Mouse (Mus musculus) hindbrain, embryonic 11.5 days (tissue): ENCODE results near the gene Scn8a. TPM values are rescaled to one million over a fixed set of nuclear protein-coding genes. Genes with fewer than 3 reads are reported as not detected.

Source experiments
- ATAC-seq: fragments of 200-750 bp; cut with Nextera tagmentation; 2 replicates; pipeline ENCODE4 v1.8.0; 2017; ENCODE audit warnings: mild to moderate bottlenecking, moderate TSS enrichment, moderate library complexity; ENCODE audit not compliant: low FRiP score
- DNase-seq: peaks from one replicate; pipeline ENCODE4 v3.0.0-alpha.2; 2015; ENCODE audit warnings: low spot score
- H3K27ac ChIP-seq: fragments of 300-500 bp; sonication (generic); 2 replicates; pipeline ENCODE4 v1.5.1; 2014; ENCODE audit warnings: mild to moderate bottlenecking, low read depth, low read length
- H3K27me3 ChIP-seq: fragments of 300-500 bp; sonication (generic); 2 replicates; pipeline ENCODE4 v1.6.1; 2014; ENCODE audit warnings: mild to moderate bottlenecking, low read length, moderate library complexity, mixed read lengths; ENCODE audit not compliant: control insufficient read depth, insufficient read depth
- H3K36me3 ChIP-seq: fragments of 300-500 bp; sonication (generic); 2 replicates; pipeline ENCODE4 v1.6.1; 2014; ENCODE audit warnings: mild to moderate bottlenecking, low read length, moderate library complexity, mixed read lengths; ENCODE audit not compliant: control insufficient read depth, insufficient read depth
- H3K4me1 ChIP-seq: fragments of 300-500 bp; sonication (generic); replicated peaks from 2 replicates; pipeline ENCODE4 v1.6.1; 2014; ENCODE audit warnings: low read length, mixed read lengths; ENCODE audit not compliant: control insufficient read depth, insufficient read depth
- H3K4me2 ChIP-seq: fragments of 300-500 bp; sonication (generic); replicated peaks from 2 replicates; pipeline ENCODE4 v1.6.1; 2014; ENCODE audit warnings: mild to moderate bottlenecking, low read depth, low read length
- H3K4me3 ChIP-seq: fragments of 300-500 bp; sonication (generic); 2 replicates; pipeline ENCODE4 v1.5.1; 2014; ENCODE audit warnings: low read depth, low read length
- H3K9ac ChIP-seq: fragments of 300-500 bp; sonication (generic); 2 replicates; pipeline ENCODE4 v1.6.1; 2014; ENCODE audit warnings: low read depth, low read length
- H3K9me3 ChIP-seq: fragments of 300-500 bp; sonication (generic); 2 replicates; pipeline ENCODE4 v1.6.1; 2016; ENCODE audit warnings: low read length; ENCODE audit not compliant: control insufficient read depth
- WGBS: fragments of 180-500 bp; shearing (Covaris S2); extraction: QIAGEN DNeasy Blood & Tissue Kit; methylation state at CpG from one replicate; pipeline ENCODE4 v1.1.7; 2014; 5-methylcytosine and 5-hydroxymethylcytosine counted together
- polyA plus RNA-seq: library from polyadenylated mRNA; unstranded; fragments of >200 nt; fragmentation: Nextera tagmentation; extraction: Ambion mirVana; gene quantifications from 2 replicates; pipeline ENCODE4 v1.2.1, GENCODE M21; 2014

Gene Scn8a
- polyA plus RNA-seq, 1 experiment from 2014 or later, result 16.4 TPM

DNA sequence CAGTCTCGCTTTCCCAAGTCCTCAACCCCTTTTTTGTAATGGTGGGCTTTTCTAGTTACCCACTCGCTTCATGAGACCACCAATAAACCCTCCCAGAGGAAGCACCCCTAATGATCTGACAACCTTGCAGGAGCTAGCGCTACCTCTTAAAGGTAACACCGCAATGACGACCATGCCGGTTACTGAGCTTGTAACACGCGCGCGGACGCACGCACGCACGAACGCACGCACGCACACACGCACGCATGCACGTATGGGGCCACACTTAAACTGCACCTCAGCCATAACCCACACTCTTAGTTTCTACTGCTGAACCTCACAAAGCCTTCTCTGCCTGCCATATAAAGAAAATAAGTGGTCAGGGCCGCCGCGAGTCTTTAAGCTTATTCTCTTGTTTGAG is 26.8 kb downstream of the Scn8a start:
- Histone ChIP-seq H3K4me3 (no peak overlapping the region), H3K4me2 (no peak overlapping the region), H3K9me3 (0 out of 2 replicates have a peak, but pooled peaks cover 2% of the 10 kb centered on the region), H3K27ac (no peak overlapping the region), H3K9ac (no peak overlapping the region), H3K27me3 (no peaks in the 10 kb centered on the region), H3K4me1 (no peaks in the 10 kb centered on the region; the same call in 1 of the 2 replicates), H3K36me3 (no peaks in the 10 kb centered on the region)
- DNase-seq (no peak), ATAC-seq (no peak)
- WGBS, result 98% methylated on average over 23 of the region's 23 CpGs

DNA sequence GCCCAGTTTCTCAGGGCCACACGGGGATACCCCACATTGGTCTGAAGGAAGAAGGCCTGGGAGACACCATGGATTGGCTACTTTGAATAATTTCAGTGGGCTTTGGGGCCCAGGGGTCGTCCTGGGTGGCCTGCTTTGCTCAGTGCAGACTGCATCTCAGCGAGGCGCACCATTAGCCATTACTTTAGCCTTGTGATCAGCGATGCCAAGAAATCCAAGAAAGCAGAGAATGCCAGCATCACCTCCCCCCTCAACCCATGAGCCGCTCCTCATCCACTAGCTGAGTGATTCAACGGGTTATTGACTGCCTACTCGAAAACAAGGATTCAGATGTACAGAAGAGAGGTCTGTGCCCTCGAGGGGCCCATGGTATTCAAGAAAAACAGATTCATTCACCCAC is 34.2 kb downstream of the Scn8a start:
- ATAC-seq, result no peak
- H3K27ac ChIP-seq, result no peak overlapping the region

GRCm38 (mm10) chr15:100905006-100905405 is 35.3 kb downstream of the Scn8a start:
- no peak overlapping the region for H3K4me3 ChIP-seq
- no peak overlapping the region for H3K27ac ChIP-seq
- ATAC-seq (no peak), DNase-seq (no peak)
- no peak overlapping the region for H3K4me2 ChIP-seq
- WGBS, result 47% methylated on average over 2 of the region's 2 CpGs
- no peaks in the 10 kb centered on the region for H3K9me3 ChIP-seq
- H3K9ac ChIP-seq, result no peak overlapping the region
- H3K27me3 ChIP-seq, result no peaks in the 10 kb centered on the region
- no peaks in the 10 kb centered on the region for H3K36me3 ChIP-seq
- peaks cover 2% of the 10 kb centered on the region; the same call in 1 of the 2 replicates for H3K4me1 ChIP-seq

More for the DNA sequence above, 34.2 kb downstream of the Scn8a start:
- Histone ChIP-seq H3K9me3 (no peaks in the 10 kb centered on the region), H3K9ac (no peak overlapping the region), H3K4me3 (no peak overlapping the region), H3K27me3 (no peaks in the 10 kb centered on the region), H3K36me3 (no peaks in the 10 kb centered on the region), H3K4me1 (no peaks in the 10 kb centered on the region), H3K4me2 (no peak overlapping the region)
- DNase-seq, result no peak
- 76% methylated on average over 9 of the region's 9 CpGs for WGBS

DNA sequence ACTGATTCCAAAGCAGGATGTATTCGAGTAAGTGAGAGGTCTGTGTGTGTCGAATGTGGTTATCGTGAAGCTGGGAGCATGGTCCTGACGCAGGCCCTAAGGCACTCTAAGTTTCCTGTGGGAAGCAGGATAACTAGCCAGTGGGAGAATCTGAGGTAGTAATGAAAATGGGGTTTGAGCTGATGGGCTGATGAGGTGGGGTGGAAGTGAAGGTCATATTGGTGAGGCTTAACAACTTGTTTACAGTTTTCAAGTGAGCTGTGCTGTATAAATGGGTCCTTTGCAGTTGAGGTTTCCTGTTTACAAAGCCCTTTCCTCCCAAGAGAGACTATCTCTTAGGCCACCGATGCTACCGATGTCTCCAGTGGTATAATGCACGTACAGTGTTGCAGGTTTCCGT is 36.1 kb downstream of the Scn8a start:
- ATAC-seq, result no peak
- no peak overlapping the region for H3K4me3 ChIP-seq

DNA sequence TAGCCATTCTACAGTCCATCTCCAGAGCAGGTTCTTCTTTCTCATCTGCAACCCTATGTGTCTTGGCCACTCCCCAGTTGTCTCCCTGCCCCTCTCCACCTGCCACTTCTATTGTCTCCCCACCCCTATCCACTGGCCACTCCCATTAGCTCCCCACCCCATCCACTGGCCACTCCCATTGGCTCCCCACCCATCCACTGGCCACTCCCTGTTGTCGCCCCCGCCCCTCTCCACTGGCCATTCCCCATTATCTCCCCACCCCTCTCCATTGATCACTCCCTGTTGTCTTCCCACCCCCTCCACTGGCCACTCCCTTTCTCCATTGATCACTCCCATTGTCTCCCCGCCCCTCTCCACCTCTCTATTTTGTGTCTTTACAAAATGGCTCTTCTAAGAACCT is 39.2 kb downstream of the Scn8a start:
- Histone ChIP-seq H3K36me3 (no peaks in the 10 kb centered on the region), H3K4me3 (no peak overlapping the region), H3K27me3 (no peaks in the 10 kb centered on the region), H3K4me1 (peaks cover 4% of the 10 kb centered on the region; the same call in 1 of the 2 replicates), H3K9me3 (no peaks in the 10 kb centered on the region), H3K27ac (peak overlapping the region; percentile 55), H3K4me2 (no peak overlapping the region), H3K9ac (no peak overlapping the region)
- ATAC-seq (peak; percentile 74), DNase-seq (peak; percentile 58)
- 46% methylated on average over 3 of the region's 3 CpGs for WGBS

More for the DNA sequence above, 36.1 kb downstream of the Scn8a start:
- Histone ChIP-seq H3K9ac (no peak overlapping the region), H3K9me3 (no peaks in the 10 kb centered on the region), H3K27ac (no peak overlapping the region), H3K4me1 (peaks cover 4% of the 10 kb centered on the region; the same call in 1 of the 2 replicates), H3K36me3 (no peaks in the 10 kb centered on the region), H3K27me3 (no peaks in the 10 kb centered on the region), H3K4me2 (no peak overlapping the region)
- DNase-seq, result no peak
- 77% methylated on average over 8 of the region's 8 CpGs for WGBS

DNA sequence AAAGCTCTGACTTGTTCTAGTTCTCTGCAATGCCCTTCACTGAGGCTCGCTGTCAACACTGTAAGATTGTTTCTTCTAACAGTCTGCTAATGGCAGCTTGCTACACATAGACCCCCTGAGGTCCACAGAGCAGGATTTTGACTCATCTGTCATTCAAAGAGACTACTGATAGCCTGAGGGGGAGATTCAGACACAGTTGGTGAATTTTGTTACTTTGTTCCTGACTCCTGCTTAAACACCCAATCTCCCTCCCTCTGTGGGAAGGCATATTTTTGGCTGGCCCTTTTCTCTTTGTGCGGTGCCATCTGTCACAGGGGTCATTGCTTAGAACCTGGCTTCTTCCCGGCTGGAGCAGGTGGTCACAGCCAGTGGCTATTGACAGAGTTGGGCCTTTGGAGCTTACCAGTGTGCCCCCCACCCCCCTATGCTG is 40.1 kb downstream of the Scn8a start:
- DNase-seq (peak; percentile 60), ATAC-seq (peak; percentile 76)
- peak overlapping the region; percentile 55 for H3K27ac ChIP-seq
- no peak overlapping the region for H3K9ac ChIP-seq
- no peaks in the 10 kb centered on the region for H3K9me3 ChIP-seq
- no peaks in the 10 kb centered on the region for H3K27me3 ChIP-seq
- H3K4me3 ChIP-seq, result no peak overlapping the region
- WGBS, result 17% methylated on average over 3 of the region's 3 CpGs
- no peak overlapping the region for H3K4me2 ChIP-seq
- H3K36me3 ChIP-seq, result no peaks in the 10 kb centered on the region
- H3K4me1 ChIP-seq, result peaks cover 4% of the 10 kb centered on the region; the same call in 1 of the 2 replicates

GRCm38 (mm10) chr15:100910381-100910841 is 40.8 kb downstream of the Scn8a start:
- Histone ChIP-seq H3K4me1 (peaks cover 4% of the 10 kb centered on the region; the same call in 1 of the 2 replicates), H3K9ac (no peak overlapping the region), H3K36me3 (no peaks in the 10 kb centered on the region), H3K4me3 (no peak overlapping the region), H3K4me2 (no peak overlapping the region), H3K27me3 (no peaks in the 10 kb centered on the region), H3K9me3 (no peaks in the 10 kb centered on the region), H3K27ac (peak overlapping the region; percentile 55)
- 59% methylated on average over 10 of the region's 10 CpGs for WGBS
- ATAC-seq (peak; percentile 50; the same call in 1 of the 2 replicates), DNase-seq (peak; percentile 41)

GRCm38 (mm10) chr15:100912676-100913266 is 43.1 kb downstream of the Scn8a start:
- DNase-seq (no peak), ATAC-seq (no peak)
- Histone ChIP-seq H3K4me1 (peaks cover 4% of the 10 kb centered on the region; the same call in 1 of the 2 replicates), H3K36me3 (no peaks in the 10 kb centered on the region), H3K9me3 (no peaks in the 10 kb centered on the region), H3K27me3 (no peaks in the 10 kb centered on the region), H3K27ac (no peak overlapping the region), H3K4me3 (no peak overlapping the region), H3K4me2 (no peak overlapping the region), H3K9ac (no peak overlapping the region)
- WGBS, result 82% methylated on average over 3 of the region's 3 CpGs

- Histone ChIP-seq H3K4me3 (0 out of 2 replicates have a peak overlapping the region, but pooled peaks have one; percentile 0), H3K27me3 (no peaks in the 10 kb centered on the region), H3K9me3 (no peaks in the 10 kb centered on the region), H3K27ac (no peak overlapping the region), H3K4me1 (peaks cover 4% of the 10 kb centered on the region; the same call in 1 of the 2 replicates), H3K9ac (0 out of 2 replicates have a peak overlapping the region, but pooled peaks have one; percentile 19), H3K36me3 (no peaks in the 10 kb centered on the region), H3K4me2 (peak overlapping the region; percentile 29)
- DNase-seq (peak; percentile 51), ATAC-seq (no peak)
- WGBS, result 4% methylated on average over 24 of the region's 24 CpGs
These were observed 45.1 kb downstream of the Scn8a start for GRCm38 (mm10) chr15:100914734-100915242.
